Mouse (Mus musculus): Measurements from ENCODE around the gene Rims3.
A peak's percentile ranks its signal among the peaks of the same experiment; 100 is the strongest.

Gene Rims3

DNA sequence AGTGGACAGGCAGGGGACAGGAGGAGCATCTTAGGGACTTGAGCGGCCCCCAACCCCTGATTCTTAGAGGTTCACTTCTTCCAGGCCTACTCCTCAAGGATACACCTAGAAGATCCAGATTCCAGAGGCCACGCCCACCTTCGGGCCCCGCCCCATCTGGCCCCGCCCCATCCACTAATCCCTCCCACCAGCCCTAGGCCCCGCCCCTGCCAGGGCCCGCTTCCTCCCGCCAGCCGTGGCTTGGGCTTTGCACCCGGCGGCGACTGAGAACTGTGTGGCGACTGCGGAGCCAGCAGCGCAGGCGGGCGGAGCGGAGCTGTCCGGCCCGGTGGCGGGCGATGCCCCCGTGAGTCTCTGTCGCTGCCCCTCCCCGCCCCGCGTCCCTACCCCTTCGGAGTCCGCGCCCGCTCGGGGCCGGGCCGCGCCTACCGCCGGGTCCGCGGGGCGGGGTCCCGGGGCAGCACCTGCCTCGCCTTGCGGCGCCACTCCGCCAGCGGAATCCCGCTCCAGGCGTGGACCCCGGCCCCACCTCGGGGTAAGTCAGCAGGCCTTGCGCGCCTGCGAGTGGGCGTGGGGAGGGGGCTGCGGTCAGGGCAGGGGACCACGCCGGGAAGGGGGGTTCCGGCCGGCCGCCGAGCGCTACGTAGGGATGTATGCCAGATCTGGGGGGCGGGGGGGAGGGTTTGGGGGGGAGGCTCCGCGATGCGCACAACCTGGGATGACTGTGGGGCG, at the start of gene Rims3:
Gene Rims3 (plus strand): TSS at position 229 of the 732 bp plus-strand sequence.
- no peak for DNase-seq (ENCODE audit: low read depth, low spot score)

GRCm38 (mm10) chr4:120805816-120806215, 48.8 kb upstream of the Rims3 start:
- DNase-seq (ENCODE audit: low read depth, low spot score), result no peak

DNA sequence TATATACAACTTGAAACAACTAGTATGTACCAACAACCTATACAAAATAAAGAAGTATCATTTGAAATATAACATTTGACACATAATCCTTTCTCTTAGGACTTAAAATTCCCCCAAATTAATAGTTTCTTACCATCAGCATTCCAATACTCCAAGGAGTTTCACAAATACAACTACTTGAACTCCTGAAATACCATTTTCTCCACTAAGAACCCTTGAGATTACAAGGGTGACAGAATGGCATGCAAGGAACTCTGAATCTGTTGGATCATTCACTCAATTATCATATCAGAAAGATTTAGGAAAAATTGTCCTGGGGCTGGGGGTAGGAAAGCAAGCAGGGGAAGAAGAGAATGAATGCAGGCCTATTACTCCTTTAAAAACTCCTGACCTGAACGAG, 40.9 kb upstream of the Rims3 start:
- no peak for DNase-seq (ENCODE audit: low read depth, low spot score)

DNA sequence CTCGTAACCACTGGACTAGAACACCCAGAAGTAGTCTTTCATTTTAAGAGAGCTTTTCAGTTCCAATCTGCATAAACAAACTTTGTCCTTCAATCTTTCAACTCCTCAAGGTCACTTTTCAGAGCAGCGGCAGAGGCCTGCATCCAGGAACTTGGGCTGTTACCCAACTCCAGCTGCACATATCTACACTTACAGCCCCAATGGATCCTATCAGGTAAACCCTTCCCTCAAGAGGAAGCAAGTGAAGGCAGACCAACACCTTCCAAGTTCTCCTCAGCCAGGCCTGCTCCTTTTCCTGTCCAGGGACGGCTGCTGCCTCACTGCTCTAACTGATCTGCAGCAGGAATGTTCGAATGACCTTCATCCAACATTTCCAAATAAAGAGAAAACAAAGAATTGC, 40.4 kb upstream of the Rims3 start:
- no peak for DNase-seq (ENCODE audit: low read depth, low spot score)

- DNase-seq (ENCODE audit: low read depth, low spot score), result no peak
Observed at GRCm38 (mm10) chr4:120815163-120815562, 39.5 kb upstream of the Rims3 start.

DNA sequence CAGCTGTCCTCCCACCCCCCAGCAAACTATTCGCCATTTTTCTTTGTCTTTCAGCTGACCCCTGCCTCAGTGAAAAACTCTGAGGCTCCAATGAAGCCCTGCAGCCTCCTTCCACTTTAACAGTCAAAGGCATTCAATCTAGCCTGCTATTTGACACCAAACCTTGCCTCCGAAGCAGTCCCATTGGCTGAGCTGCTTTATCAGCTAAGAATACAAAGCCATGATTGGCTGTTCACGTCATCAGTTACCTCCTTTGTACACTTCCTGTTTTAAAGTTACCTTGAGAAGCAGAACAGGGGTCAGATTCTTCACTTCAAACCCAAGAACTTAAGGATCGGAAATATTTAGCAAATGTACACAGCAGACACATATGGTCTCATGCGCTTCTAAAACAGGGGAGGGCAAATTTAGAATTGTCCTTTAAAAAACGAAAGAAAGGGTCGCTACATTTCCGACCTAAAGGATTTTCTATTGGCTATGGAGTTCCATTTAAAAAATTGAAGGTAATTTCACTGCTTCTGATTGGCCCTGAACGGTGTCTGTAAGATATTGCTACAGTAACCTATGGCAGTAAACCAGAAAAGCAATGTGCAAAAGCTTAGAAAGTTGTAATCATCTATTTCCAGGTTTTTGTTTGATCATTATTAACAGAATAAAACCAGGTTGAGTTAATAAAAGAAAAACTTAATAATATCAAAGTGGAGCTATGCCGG, 38.8 kb upstream of the Rims3 start:
- peak; percentile 95 for DNase-seq (ENCODE audit: low read depth, low spot score)

GRCm38 (mm10) chr4:120817002-120817774, 37.4 kb upstream of the Rims3 start:
- no peak for DNase-seq (ENCODE audit: low read depth, low spot score)

- no peak for DNase-seq (ENCODE audit: low read depth, low spot score)
Observed at GRCm38 (mm10) chr4:120817951-120818350, 36.7 kb upstream of the Rims3 start.

DNA sequence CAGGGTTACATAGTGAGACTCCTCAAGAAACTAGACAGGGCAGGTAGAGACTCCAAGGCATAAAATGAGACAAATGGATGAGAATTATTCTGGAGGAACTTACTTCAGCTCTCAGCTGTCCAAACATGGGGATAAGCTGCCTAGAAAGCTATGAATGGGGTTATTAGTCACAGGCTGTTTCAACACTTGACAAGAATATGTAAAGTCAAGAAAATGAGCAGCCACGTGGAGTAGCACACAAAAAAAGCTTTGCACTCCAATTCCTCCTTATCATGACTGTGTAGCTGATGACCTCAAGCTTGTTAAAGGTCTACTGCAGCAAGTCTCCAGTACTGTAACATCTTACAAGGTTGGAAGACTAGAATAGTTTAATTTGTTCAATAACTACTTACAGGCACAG, 35.3 kb upstream of the Rims3 start:
- peak; percentile 55 for DNase-seq (ENCODE audit: low read depth, low spot score)

DNA sequence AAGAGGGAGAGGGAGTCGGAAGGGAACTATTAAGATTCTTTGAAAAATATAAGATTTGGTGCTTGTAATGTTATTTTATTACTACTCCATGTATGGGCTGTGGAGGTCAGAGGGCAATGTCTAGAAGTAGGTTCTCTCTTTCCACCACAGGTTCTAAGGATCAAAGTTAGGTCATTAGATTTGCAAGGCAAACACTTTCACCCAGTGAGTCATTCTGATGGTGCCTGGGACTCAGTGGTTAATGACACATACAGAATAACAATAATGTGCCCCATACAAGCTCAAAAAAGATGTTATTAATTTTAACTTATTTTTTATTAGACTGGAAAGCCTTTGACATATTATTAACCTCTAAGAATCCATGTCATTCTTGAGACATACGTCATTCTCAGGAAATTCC, 34.7 kb upstream of the Rims3 start:
- DNase-seq (ENCODE audit: low read depth, low spot score), result peak; percentile 44

DNA sequence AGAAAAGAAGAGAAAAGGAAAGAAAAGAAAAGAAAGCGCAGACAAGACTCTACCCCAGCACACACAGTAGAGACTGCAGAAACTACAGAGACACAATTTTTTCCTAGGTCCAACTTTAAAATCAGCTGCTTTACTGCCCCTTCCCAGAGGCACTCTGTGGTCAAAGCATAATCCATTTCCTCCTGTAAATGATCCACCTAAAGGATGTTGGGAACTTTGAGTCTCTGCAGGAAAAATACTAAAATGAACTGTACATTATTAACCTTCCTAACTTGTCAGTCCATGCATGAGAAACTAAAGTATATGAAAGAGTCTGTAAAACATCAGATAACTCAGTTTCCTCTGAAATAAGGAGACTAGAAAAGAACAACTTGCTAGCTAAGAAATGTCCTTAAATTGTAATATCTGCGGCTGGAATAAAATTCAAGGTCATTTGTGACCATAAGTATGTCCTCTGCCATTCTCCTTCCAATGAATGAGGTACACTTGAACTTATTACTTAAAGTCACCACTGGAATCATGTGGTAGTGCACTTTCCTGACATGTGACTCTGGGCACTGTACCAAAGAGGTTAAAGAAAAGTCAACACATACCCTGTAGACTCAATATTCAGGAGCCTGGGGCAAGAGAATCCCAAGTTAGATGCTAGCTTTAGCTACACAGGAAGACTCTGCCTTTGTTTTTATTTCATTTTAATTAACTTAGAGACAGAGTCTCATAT, 32.3 kb upstream of the Rims3 start:
- no peak for DNase-seq (ENCODE audit: low read depth, low spot score)

DNA sequence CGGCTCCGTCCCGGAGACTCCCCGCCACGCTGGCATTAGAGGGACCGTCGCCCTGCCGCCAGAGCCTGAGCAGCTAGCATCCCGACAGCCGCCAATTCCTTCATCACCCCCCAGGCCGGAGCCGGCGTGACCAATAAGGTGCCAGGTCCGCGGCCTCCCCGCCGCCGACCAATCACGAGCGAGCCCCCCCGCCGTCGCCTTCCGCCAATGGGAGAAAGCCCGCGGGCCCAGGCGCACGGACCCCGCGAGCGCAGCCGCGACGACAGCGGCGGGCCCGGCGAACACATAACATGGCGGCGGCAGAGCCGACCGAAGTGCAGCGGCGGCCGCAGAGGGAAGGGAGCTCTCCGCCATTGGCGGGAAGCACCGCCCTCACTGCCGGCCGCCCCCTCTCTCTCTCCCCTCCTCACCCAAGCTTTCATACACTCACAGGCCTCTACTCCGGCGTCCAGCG, 29.5 kb upstream of the Rims3 start:
- DNase-seq (ENCODE audit: low read depth, low spot score), result peak; percentile 83

DNA sequence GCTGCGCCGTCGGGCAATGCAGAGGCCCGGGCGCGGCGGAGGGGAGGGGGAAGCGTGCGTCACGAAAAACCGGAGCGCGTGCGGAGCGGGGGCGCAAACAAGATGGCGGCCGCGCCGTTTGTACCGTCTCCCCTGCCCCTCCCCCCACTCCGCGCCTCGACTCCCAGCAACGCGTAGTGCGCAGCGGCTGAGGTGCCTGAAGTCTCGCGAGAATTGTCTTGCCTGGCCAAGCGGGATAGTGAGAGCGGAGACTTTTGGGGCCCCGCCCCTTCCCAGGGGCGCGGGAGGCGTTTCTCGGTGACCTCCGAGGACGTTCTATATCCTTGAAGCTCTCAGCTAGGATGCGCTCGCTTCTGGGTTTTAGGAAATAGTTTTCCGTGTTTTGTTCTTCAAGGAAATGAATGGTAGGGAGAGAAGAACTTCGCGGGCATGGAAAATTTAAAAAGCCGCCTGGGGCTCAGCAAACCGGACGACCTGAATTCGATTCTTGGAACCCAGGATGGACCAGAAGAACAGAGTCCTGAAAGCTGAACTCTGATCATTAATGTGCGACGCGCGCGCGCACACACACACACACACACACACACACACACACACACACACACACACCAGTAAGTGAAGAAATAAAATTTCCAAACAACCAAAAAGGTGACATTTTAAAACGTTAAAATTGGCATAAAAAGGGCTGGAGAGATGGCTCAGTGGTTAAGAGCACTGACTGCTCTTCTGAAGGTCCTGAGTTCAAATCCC, 28.9 kb upstream of the Rims3 start:
- DNase-seq (ENCODE audit: low read depth, low spot score), result peak; percentile 99

- DNase-seq (ENCODE audit: low read depth, low spot score), result no peak
Observed at GRCm38 (mm10) chr4:120826418-120826817, 28.2 kb upstream of the Rims3 start.

- no peak for DNase-seq (ENCODE audit: low read depth, low spot score)
Observed at GRCm38 (mm10) chr4:120830767-120831166, 23.8 kb upstream of the Rims3 start.

DNA sequence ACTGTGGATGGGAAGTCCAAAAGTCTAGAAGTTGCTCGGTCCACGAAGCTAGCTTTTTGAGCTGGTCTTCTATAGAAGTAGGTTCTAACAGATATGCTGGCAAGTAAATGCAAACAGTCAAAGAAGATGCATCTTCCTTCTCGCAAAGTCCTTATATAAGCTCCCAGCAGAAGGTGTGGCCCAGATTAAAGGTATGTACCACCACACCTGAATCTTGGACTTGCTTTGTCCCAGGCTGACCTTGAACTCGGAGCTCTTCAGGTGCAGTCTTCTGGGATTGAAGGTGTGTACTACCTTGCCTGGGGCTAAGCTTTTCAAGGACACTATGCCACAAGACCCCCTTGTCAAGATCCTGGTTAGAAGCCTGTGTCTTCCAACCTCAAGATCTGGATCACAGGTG, 23.1 kb upstream of the Rims3 start, which contains the start of gene Nfyc:
Gene Nfyc (minus strand): TSS at position 101 of the 400 bp plus-strand sequence.
- DNase-seq (ENCODE audit: low read depth, low spot score), result no peak

DNA sequence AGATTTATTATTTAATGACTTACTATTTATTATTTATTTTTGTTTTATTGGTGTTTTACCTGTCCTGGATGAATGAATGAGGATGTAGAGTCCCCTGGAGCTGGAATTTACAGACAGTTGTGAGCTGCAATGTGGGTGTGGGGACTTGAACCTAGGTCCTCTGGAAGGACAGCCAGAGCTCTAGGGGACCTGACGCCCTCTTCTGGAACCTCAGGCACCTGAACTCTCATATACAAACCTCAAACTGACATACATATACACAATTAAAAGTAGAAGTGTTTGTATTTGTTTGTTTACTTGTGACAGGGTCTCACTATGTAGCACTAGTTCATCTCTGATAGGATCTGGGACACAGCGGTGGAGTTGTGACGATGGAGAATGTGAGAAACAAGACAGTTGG, 13.3 kb upstream of the Rims3 start:
- DNase-seq (ENCODE audit: low read depth, low spot score), result no peak

GRCm38 (mm10) chr4:120844423-120845082, 10.1 kb upstream of the Rims3 start:
- no peak for DNase-seq (ENCODE audit: low read depth, low spot score)

DNA sequence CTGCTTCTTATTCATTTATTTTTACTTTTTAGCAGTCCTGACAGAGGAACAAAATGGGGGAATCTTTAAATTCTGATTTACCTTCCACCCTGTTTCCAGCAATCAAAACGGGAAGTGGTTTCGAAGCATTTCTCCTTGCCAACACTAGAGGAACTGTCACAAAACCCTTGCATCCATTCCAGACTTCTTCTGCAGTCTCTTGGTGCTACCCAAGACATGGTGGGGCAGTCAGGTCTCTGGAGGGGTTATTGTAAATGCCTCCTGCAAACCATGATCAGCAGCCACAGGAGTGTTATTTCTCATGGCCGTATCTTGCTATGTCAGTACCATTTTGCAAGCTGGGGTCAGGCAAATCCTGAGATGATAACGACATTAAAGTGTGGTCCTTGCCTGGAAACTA, 9.5 kb upstream of the Rims3 start:
- DNase-seq (ENCODE audit: low read depth, low spot score), result no peak

DNA sequence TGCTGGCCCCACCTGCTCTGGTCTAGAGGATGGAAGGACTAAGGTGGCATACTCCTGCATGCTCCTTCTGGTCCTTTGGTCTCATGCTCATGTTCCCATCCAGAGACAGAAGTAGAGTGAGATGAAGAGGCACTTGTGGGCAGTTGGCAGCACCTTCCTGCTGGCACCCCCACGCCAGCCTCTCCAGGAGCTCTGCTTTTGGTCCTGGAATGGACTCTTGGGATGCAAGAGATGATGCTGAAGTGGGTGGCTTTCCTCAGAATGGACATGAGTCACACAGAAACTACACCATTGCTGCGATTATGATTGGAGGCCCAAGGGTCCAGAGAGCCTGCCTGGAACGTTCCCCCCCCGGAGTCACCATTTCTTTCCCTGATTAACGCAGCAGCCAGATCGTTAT, 5.7 kb upstream of the Rims3 start:
- no peak for DNase-seq (ENCODE audit: low read depth, low spot score)
